Mouse (Mus musculus) embryonic facial prominence, embryonic 15.5 days (tissue): ENCODE measurements around the gene Nmnat2. TPM values are rescaled to one million over a fixed set of nuclear protein-coding genes. Genes with fewer than 3 reads are reported as not detected.
A peak's percentile ranks its signal among the peaks of the same experiment; 100 is the strongest.

ENCODE experiments used
- ATAC-seq: fragments of 200-750 bp; cut with Nextera tagmentation; 2 replicates; pipeline ENCODE4 v1.8.0; 2017; ENCODE audit warnings: low read depth, moderate TSS enrichment; ENCODE audit not compliant: insufficient number of reproducible peaks, low FRiP score, low TSS enrichment
- H3K27ac ChIP-seq: fragments of 300-500 bp; sonication (generic); replicated peaks from 2 replicates; pipeline ENCODE4 v1.5.1; 2015; ENCODE audit warnings: mild to moderate bottlenecking, inconsistent platforms
- H3K27me3 ChIP-seq: fragments of 300-500 bp; sonication (generic); 2 replicates; pipeline ENCODE4 v1.6.1; 2015; ENCODE audit warnings: inconsistent platforms
- H3K36me3 ChIP-seq: fragments of 300-500 bp; sonication (generic); 2 replicates; pipeline ENCODE4 v1.6.1; 2015; ENCODE audit warnings: mild to moderate bottlenecking, inconsistent platforms
- H3K4me1 ChIP-seq: fragments of 300-500 bp; sonication (generic); 2 replicates; pipeline ENCODE4 v1.6.1; 2015; ENCODE audit warnings: inconsistent platforms
- H3K4me2 ChIP-seq: fragments of 300-500 bp; sonication (generic); replicated peaks from 2 replicates; pipeline ENCODE4 v1.6.1; 2015; ENCODE audit warnings: mild to moderate bottlenecking, inconsistent platforms
- H3K4me3 ChIP-seq: fragments of 300-500 bp; sonication (generic); replicated peaks from 2 replicates; pipeline ENCODE4 v1.5.1; 2015; ENCODE audit warnings: mild to moderate bottlenecking, inconsistent platforms
- H3K9ac ChIP-seq: fragments of 300-500 bp; sonication (generic); 2 replicates; pipeline ENCODE4 v1.6.1; 2015; ENCODE audit warnings: inconsistent platforms
- H3K9me3 ChIP-seq: fragments of 300-500 bp; sonication (generic); replicated peaks from 2 replicates; pipeline ENCODE4 v1.6.1; 2016; ENCODE audit warnings: inconsistent platforms
- WGBS: fragments of 180-500 bp; shearing (Covaris S2); methylation state at CpG from one replicate; pipeline ENCODE4 v1.1.7; 2015; 5-methylcytosine and 5-hydroxymethylcytosine counted together
- polyA plus RNA-seq: library from polyadenylated mRNA; unstranded; fragments of >200 nt; fragmentation: Nextera tagmentation; extraction: Ambion mirVana; gene quantifications from 2 replicates; pipeline ENCODE4 v1.2.1, GENCODE M21; 2015

Nmnat2 gene
- polyA plus RNA-seq, result 2.5 and 2.8 TPM in 2 replicates

DNA sequence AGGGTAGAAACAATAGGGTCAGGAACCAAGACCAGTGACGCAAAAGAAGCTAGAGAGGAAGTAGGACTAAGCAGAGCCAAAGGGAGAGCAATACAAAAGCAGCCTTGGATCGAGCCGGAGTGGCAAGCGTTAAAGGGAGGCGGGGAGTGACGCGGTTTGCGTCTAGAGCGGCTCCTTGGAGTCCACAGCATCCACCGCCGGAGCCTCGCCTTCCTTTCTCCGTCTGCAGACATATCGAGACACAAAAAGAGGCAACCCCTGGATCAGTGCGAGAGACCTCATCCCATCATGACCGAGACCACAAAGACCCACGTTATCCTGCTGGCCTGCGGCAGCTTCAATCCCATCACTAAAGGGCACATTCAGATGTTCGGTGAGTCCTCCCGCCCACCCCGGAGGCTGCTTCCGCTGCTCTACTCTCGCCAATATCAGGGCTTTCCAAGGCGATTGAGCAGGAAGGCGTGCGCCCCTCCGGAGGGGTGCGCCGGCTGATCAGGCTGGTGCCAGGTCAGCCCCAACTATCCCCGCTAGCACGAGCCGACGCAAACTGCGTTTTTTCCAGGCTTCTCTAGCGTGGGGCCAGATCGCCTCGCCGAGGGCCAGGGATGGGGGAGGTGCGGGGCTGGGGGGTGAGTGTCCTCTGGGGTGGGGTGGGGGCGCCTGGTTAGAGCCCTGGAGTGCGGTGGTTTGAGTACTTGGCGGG is at the start of gene Nmnat2:
Nmnat2 (plus strand) TSS at position 173 of the 703 bp plus-strand sequence.
- H3K36me3 ChIP-seq, result no peaks in the 10 kb centered on the region
- under 1% methylated on average over 42 of the region's 42 CpGs for WGBS
- no peaks in the 10 kb centered on the region for H3K9me3 ChIP-seq
- peaks cover 17% of the 10 kb centered on the region for H3K4me1 ChIP-seq
- peaks cover 39% of the 10 kb centered on the region for H3K27me3 ChIP-seq
- H3K4me3 ChIP-seq, result peak within 1 kb of the TSS; percentile 39
- H3K27ac ChIP-seq, result no peak within 1 kb of the TSS
- ATAC-seq, result no peak
- peak within 1 kb of the TSS; percentile 54 for H3K4me2 ChIP-seq
- no peak within 1 kb of the TSS for H3K9ac ChIP-seq

DNA sequence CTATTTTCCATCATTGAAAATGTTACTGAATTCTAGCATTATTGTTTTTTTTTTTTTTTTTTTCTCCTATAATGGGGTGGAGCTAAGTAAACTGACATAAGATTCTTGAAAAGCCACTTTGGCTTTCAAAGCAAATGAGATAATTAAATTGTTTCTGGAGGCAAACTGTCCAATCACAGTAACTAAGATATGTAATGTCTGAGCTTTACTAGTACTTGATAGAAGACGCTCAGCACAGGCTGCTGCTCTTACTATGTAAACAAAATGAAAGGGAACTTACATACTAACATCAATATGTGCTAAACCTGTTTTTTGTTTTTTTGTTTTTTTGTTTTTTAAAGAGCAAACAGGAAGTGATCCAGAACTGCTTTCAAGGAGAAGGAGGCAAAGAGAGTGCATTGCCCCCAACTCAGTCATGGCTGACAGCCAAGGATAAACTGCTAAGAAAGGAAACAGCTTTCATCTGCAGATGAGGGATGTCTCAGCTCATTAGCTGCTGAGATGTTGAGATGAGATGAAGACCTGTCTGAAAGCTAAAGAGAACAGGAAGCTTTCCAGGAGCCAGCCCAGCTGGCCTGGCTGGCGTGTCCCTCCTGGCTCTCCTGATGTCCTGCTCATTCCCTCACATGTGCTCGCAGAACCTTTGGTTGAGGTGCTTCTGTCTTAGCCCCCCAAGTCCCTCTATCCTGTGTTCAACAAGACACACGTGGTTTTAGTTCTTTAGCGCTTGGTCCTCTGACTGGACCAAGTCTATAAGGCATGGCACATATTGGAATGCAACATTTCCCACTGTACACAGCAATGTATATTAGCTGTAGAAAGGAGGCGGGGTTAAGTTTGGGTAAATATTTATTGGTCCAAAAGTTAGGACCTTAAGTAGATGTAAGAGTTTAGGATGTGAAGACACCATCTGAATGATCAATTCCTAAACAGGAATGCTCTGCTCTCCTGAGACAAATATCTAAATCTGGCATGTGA is 41.0 kb upstream of the Nmnat2 start:
- Histone ChIP-seq H3K4me1 (no peaks in the 10 kb centered on the region), H3K36me3 (no peaks in the 10 kb centered on the region), H3K27me3 (no peaks in the 10 kb centered on the region), H3K4me3 (no peak overlapping the region), H3K27ac (no peak overlapping the region), H3K9ac (no peak overlapping the region), H3K9me3 (no peaks in the 10 kb centered on the region), H3K4me2 (no peak overlapping the region)
- ATAC-seq, result no peak
- WGBS, result 68% methylated on average over 6 of the region's 6 CpGs

- 21% methylated on average over 5 of the region's 5 CpGs for WGBS
- no peak for ATAC-seq
- H3K36me3 ChIP-seq, result no peaks in the 10 kb centered on the region
- no peaks in the 10 kb centered on the region for H3K9me3 ChIP-seq
- no peak overlapping the region for H3K27ac ChIP-seq
- no peaks in the 10 kb centered on the region for H3K27me3 ChIP-seq
- H3K4me1 ChIP-seq, result no peaks in the 10 kb centered on the region
- no peak overlapping the region for H3K9ac ChIP-seq
- no peak overlapping the region for H3K4me3 ChIP-seq
- no peak overlapping the region for H3K4me2 ChIP-seq
Measured at GRCm38 (mm10) chr1:152915766-152916165, 39.0 kb upstream of the Nmnat2 start.

DNA sequence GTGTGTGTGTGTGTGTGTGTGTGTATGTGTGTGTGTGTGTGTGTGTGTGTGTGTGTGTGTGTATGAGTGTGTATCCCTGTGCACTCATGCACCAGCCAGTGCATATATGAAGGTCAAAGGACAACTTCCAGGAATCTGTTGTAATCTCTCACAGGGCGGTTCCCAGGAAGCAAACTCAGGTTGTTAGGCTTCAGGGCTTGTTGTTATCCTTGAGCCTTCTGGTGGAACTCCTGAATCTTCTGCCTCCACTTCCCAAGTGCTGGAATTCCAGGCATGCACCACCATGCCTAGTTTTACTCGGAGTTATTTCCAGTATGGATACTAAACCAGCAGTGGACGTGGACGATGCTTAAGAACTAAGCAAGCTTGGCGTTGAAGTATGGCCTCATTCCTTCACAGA is 37.9 kb upstream of the Nmnat2 start:
- H3K9me3 ChIP-seq, result no peaks in the 10 kb centered on the region
- WGBS, result 85% methylated on average over 5 of the region's 5 CpGs
- ATAC-seq, result no peak
- H3K27me3 ChIP-seq, result no peaks in the 10 kb centered on the region
- H3K4me3 ChIP-seq, result no peak overlapping the region
- no peaks in the 10 kb centered on the region for H3K4me1 ChIP-seq
- no peak overlapping the region for H3K27ac ChIP-seq
- H3K9ac ChIP-seq, result no peak overlapping the region
- H3K4me2 ChIP-seq, result no peak overlapping the region
- no peaks in the 10 kb centered on the region for H3K36me3 ChIP-seq

DNA sequence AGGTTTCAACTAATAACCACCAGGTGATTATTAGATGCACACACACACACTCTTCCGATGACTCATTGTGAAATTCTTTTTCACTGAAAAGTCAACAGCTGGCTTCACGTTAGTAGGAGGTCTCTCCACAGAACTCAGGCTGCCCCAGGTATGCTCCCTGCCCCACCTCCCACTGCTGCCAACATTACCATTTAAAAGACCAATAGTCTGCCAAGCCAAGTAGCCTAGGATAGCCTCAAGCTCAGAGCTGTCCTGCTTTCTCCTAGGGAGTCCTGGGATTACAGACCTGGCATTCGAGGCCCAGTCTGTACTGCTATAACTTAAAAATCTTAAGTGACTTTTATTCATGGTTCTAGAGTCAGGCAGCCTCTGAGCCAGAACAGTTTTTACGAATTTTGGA is 37.2 kb upstream of the Nmnat2 start:
- WGBS, result 70% methylated on average over 4 of the region's 4 CpGs
- Histone ChIP-seq H3K27me3 (no peaks in the 10 kb centered on the region), H3K4me1 (no peaks in the 10 kb centered on the region), H3K4me3 (no peak overlapping the region), H3K9me3 (no peaks in the 10 kb centered on the region), H3K9ac (no peak overlapping the region), H3K27ac (no peak overlapping the region), H3K36me3 (no peaks in the 10 kb centered on the region), H3K4me2 (no peak overlapping the region)
- ATAC-seq, result no peak

- no peak overlapping the region for H3K4me2 ChIP-seq
- no peak for ATAC-seq
- H3K9ac ChIP-seq, result no peak overlapping the region
- no peaks in the 10 kb centered on the region for H3K9me3 ChIP-seq
- H3K36me3 ChIP-seq, result no peaks in the 10 kb centered on the region
- H3K4me3 ChIP-seq, result no peak overlapping the region
- no peak overlapping the region for H3K27ac ChIP-seq
- H3K4me1 ChIP-seq, result no peaks in the 10 kb centered on the region
- H3K27me3 ChIP-seq, result no peaks in the 10 kb centered on the region
- 79% methylated on average over 3 of the region's 3 CpGs for WGBS
Measured at GRCm38 (mm10) chr1:152921786-152922185, 33.0 kb upstream of the Nmnat2 start.

- no peaks in the 10 kb centered on the region for H3K4me1 ChIP-seq
- H3K9ac ChIP-seq, result no peak overlapping the region
- H3K36me3 ChIP-seq, result no peaks in the 10 kb centered on the region
- ATAC-seq, result no peak
- H3K4me2 ChIP-seq, result no peak overlapping the region
- WGBS, result 58% methylated on average over 11 of the region's 11 CpGs
- no peak overlapping the region for H3K27ac ChIP-seq
- no peaks in the 10 kb centered on the region for H3K9me3 ChIP-seq
- H3K4me3 ChIP-seq, result no peak overlapping the region
- no peaks in the 10 kb centered on the region for H3K27me3 ChIP-seq
Measured at GRCm38 (mm10) chr1:152933962-152934361, 20.8 kb upstream of the Nmnat2 start.

DNA sequence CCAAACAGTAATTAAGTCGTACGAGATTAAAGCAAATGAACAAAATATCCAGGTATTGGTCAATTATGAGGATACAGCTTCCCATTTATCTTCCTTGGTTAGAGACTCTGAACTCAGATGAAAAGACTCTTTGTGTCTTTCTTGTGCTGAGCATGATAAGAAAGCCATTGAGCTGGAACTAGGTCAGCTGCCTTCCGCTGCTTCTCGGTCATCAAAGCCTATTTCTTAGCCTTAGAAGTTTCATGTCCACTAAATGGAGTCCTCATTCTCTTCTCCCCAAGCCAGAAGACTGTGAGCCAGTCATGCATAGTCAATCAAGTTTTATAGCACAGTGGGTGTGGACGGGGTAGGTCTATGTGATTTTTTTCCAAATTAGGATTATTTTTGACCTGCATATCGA is 19.3 kb upstream of the Nmnat2 start:
- WGBS, result 67% methylated on average over 6 of the region's 6 CpGs
- no peaks in the 10 kb centered on the region for H3K27me3 ChIP-seq
- ATAC-seq, result no peak
- no peaks in the 10 kb centered on the region for H3K9me3 ChIP-seq
- H3K9ac ChIP-seq, result no peak overlapping the region
- H3K27ac ChIP-seq, result no peak overlapping the region
- H3K36me3 ChIP-seq, result no peaks in the 10 kb centered on the region
- no peaks in the 10 kb centered on the region for H3K4me1 ChIP-seq
- H3K4me3 ChIP-seq, result no peak overlapping the region
- H3K4me2 ChIP-seq, result no peak overlapping the region

GRCm38 (mm10) chr1:152936365-152936764 is 18.4 kb upstream of the Nmnat2 start:
- ATAC-seq, result no peak
- Histone ChIP-seq H3K36me3 (no peaks in the 10 kb centered on the region), H3K9ac (no peak overlapping the region), H3K4me3 (no peak overlapping the region), H3K9me3 (no peaks in the 10 kb centered on the region), H3K27me3 (no peaks in the 10 kb centered on the region), H3K27ac (no peak overlapping the region), H3K4me1 (no peaks in the 10 kb centered on the region), H3K4me2 (no peak overlapping the region)
- 66% methylated on average over 5 of the region's 5 CpGs for WGBS

- Histone ChIP-seq H3K9me3 (no peaks in the 10 kb centered on the region), H3K27me3 (no peaks in the 10 kb centered on the region), H3K36me3 (no peaks in the 10 kb centered on the region), H3K27ac (no peak overlapping the region), H3K4me3 (no peak overlapping the region), H3K4me1 (no peaks in the 10 kb centered on the region), H3K4me2 (no peak overlapping the region), H3K9ac (no peak overlapping the region)
- 56% methylated on average over 4 of the region's 4 CpGs for WGBS
- ATAC-seq, result no peak
Measured at GRCm38 (mm10) chr1:152942977-152943376, 11.8 kb upstream of the Nmnat2 start.

GRCm38 (mm10) chr1:152954167-152954566 is 626 bp upstream of the Nmnat2 start:
- no peak overlapping the region for H3K27ac ChIP-seq
- no peak for ATAC-seq
- no peak overlapping the region for H3K4me2 ChIP-seq
- peaks cover 39% of the 10 kb centered on the region for H3K27me3 ChIP-seq
- H3K4me3 ChIP-seq, result no peak overlapping the region
- H3K4me1 ChIP-seq, result peaks cover 17% of the 10 kb centered on the region
- 76% methylated on average over 5 of the region's 5 CpGs for WGBS
- H3K9ac ChIP-seq, result no peak overlapping the region
- no peaks in the 10 kb centered on the region for H3K9me3 ChIP-seq
- H3K36me3 ChIP-seq, result no peaks in the 10 kb centered on the region
